Mouse (Mus musculus) left cerebral cortex, postnatal 36 days (tissue): Measurements from ENCODE around the gene Rab3gap1. TPM values are rescaled to one million over a fixed set of nuclear protein-coding genes. Genes with fewer than 3 reads are reported as not detected.
"Not testable (repeated sequence)": the region's sequence is repeated elsewhere in the genome, so short reads cannot be mapped to it uniquely, and the experiment has no call there.

Experiments
- DNase-seq, 2 experiments: peaks; one replicate each; pipeline ENCODE4 v3.0.0; 2021 to 2022; ENCODE audit warnings: low spot score in 2 of 2, mixed read lengths in 1 of 2
- intact Hi-C: fragments of 180-260 bp; cut with DNase I; formaldehyde crosslinking; loops from one replicate; pipeline ENCODE4 v1.15.1; 2025
- total RNA-seq, 2 experiments: library from RNA; stranded (reverse); gene quantifications; 2 replicates each; pipeline ENCODE4 v1.2.3; 2021

Rab3gap1 gene
- total RNA-seq, 2 experiments from 2014 or later: 72.2 to 78.2 TPM

GRCm38 (mm10) chr1:127913116-127913515 is 44.5 kb downstream of the Rab3gap1 start:
- intact Hi-C loops: no loop called here
- DNase-seq: no peak

- intact Hi-C loops: no loop called here
- no peak for DNase-seq
Observed at GRCm38 (mm10) chr1:127915316-127915715, 46.7 kb downstream of the Rab3gap1 start.

- intact Hi-C loops: no loop called here
- DNase-seq: no peak
Observed at GRCm38 (mm10) chr1:127915802-127916201, 47.2 kb downstream of the Rab3gap1 start.

GRCm38 (mm10) chr1:127933405-127933804 is 64.8 kb downstream of the Rab3gap1 start:
- intact Hi-C loops: no loop called here
- DNase-seq: no peak

- peak; percentile 57 to 72 for DNase-seq
- intact Hi-C loops: no loop called here
Observed at GRCm38 (mm10) chr1:127934322-127934721, 65.7 kb downstream of the Rab3gap1 start.

- DNase-seq: no peak
- intact Hi-C loops: no loop called here
Observed at GRCm38 (mm10) chr1:127937277-127937676, 68.7 kb downstream of the Rab3gap1 start.

- intact Hi-C loops: loop anchor here (5.0 kb wide), 1 partner anchor 200 kb away; no protein-coding TSS in a partner anchor
- no peak for DNase-seq
Observed at GRCm38 (mm10) chr1:127942231-127942630, 73.7 kb downstream of the Rab3gap1 start.

- DNase-seq: no peak
- intact Hi-C loops: loop anchor here (5.0 kb wide), 1 partner anchor 199 kb away; no protein-coding TSS in a partner anchor
Observed at GRCm38 (mm10) chr1:127943516-127943915, 74.9 kb downstream of the Rab3gap1 start.

- DNase-seq: peak in 1 of 2 experiments; percentile 24
- intact Hi-C loops: loop anchor here (5.0 kb wide), 1 partner anchor 136 kb away; no protein-coding TSS in a partner anchor
Observed at GRCm38 (mm10) chr1:127945696-127946575, 77.4 kb downstream of the Rab3gap1 start.

- intact Hi-C loops: loop anchor here (5.0 kb wide), 1 partner anchor 136 kb away; no protein-coding TSS in a partner anchor
- DNase-seq: peak in 1 of 2 experiments; percentile 29
Observed at GRCm38 (mm10) chr1:127946615-127947249, 78.2 kb downstream of the Rab3gap1 start.

- intact Hi-C loops: loop anchor here (5.0 kb wide), 1 partner anchor 134 kb away; no protein-coding TSS in a partner anchor
- DNase-seq: peak in 1 of 2 experiments; percentile 31
Observed at GRCm38 (mm10) chr1:127948748-127949147, 80.2 kb downstream of the Rab3gap1 start.

GRCm38 (mm10) chr1:127952276-127952675 is 83.7 kb downstream of the Rab3gap1 start:
- no peak for DNase-seq
- intact Hi-C loops: no loop called here

GRCm38 (mm10) chr1:127954198-127954597 is 85.6 kb downstream of the Rab3gap1 start:
- intact Hi-C loops, DNase-seq: not testable (repeated sequence)

- intact Hi-C loops: loop anchor here (5.0 kb wide), 1 partner anchor 78 kb away; no protein-coding TSS in a partner anchor
- peak; percentile 51 to 55 for DNase-seq
Observed at GRCm38 (mm10) chr1:127954800-127955199, 86.2 kb downstream of the Rab3gap1 start.

- no peak for DNase-seq
- intact Hi-C loops: loop anchor here (5.0 kb wide), 1 partner anchor 76 kb away; no protein-coding TSS in a partner anchor
Observed at GRCm38 (mm10) chr1:127956524-127956923, 88.0 kb downstream of the Rab3gap1 start.

GRCm38 (mm10) chr1:127958801-127959200 is 90.2 kb downstream of the Rab3gap1 start:
- intact Hi-C loops: loop anchor here (5.0 kb wide), 1 partner anchor 74 kb away; no protein-coding TSS in a partner anchor

GRCm38 (mm10) chr1:127959312-127959718 is 90.7 kb downstream of the Rab3gap1 start:
- no peak for DNase-seq
- intact Hi-C loops: loop anchor here (5.0 kb wide), 1 partner anchor 73 kb away; no protein-coding TSS in a partner anchor

More at GRCm38 (mm10) chr1:127958801-127959200, 90.2 kb downstream of the Rab3gap1 start:
- DNase-seq: no peak

- intact Hi-C loops: no loop called here
- DNase-seq: no peak
Observed at GRCm38 (mm10) chr1:127961140-127961539, 92.6 kb downstream of the Rab3gap1 start.

- no peak for DNase-seq
- intact Hi-C loops: no loop called here
Observed at GRCm38 (mm10) chr1:127963326-127963725, 94.8 kb downstream of the Rab3gap1 start.

GRCm38 (mm10) chr1:127970870-127971269 is 102.3 kb downstream of the Rab3gap1 start:
- DNase-seq: no peak
- intact Hi-C loops: no loop called here
